Mouse (Mus musculus): Measurements from ENCODE around the gene Atp6v1g1.

DNA sequence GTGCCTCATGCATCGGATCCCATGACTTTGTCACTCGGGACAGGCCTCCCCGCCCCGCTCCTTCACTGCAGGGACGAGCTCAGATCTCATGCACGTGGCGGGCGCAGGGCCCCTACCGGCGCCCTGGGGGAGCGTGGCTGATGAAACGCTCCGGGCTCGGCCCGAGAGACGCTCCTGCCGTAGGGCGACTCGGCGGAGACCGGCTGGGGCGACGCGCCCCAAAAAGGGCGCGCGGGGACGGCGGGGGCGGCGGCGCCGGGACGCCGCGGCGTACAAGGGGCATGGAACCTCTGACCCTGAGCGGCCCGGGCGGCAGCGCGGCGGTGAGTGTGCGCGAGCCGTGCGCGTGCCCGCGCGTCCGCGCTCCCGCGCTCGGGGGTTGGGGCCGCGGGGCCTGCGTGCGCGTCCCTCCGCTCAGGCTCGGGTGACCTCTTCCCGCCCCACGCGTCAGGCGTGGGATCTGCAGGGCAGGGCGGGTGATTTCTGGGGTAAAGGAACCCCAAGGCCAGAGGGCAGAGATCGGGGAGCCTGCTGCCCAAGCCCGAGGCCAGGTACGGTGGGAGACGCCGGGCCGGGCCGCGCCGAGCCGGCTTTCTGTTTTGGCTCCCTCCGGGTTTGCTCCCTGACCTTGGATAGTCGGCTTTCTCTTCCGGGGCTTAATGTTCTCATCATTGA lies 14.0 kb downstream of the Atp6v1g1 start, which contains the start of gene Tmem268:
- no peak for TF ChIP-seq GATA1 (IDR thresholded peaks at IDR 0.05; ENCODE audit: low read length)
- TF ChIP-seq TAL1 (IDR thresholded peaks at IDR 0.05; ENCODE audit: low read length) = no peak
